Mouse (Mus musculus): ENCODE data around the gene Efna3. TPM values are rescaled to one million over a fixed set of nuclear protein-coding genes. Genes with fewer than 3 reads are reported as not detected.
A peak's percentile ranks its signal among the peaks of the same experiment; 100 is the strongest.

The Efna3 gene
- polyA plus RNA-seq, 1 experiment from 2014 or later = 72.3 TPM

DNA sequence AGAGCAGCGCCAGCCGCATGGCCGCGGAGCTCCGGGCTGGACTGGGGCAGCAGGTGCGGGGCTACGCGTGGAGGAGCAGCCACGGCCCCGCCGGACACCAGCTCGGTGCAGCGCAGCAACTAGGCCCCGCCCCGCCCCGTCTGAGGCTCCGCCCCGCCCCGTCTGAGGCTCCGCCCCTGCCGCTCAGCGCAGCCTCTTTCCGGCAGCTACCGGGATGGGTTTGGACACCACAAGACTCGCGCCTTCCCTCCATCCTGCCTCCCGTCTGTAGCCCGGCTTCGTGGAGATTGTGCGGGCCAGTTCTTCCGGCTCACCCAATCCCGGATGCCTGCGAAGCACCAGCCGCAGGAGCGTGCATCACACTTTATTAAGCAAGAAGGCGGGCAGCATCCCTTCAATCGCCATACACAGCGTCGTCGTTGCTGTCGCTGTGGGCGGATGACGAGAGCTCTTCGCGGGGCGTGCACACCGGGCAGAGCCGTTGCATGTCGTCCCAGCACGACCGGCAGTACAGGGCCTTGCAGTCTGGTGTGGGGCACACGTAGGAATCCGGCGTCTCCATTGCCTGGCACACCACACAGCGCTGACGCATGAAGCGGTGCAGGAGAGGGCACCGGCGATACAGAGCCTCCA lies 27.2 kb upstream of the Efna3 start, which contains the start of gene Adam15:
TSS of gene Adam15 (minus strand) at position 128 of the 633 bp plus-strand sequence.
- Histone ChIP-seq H3K36me3 (0 out of 2 replicates have a peak, but pooled peaks cover 6% of the 10 kb centered on the region), H3K4me2 (peak within 1 kb of the TSS; percentile 97), H3K9ac (peak within 1 kb of the TSS; percentile 60), H3K27ac (replicated peaks) (peak within 1 kb of the TSS; percentile 91), H3K4me1 (replicated peaks) (peaks cover 16% of the 10 kb centered on the region), H3K4me3 (peak within 1 kb of the TSS; percentile 76), H3K27me3 (peaks cover 4% of the 10 kb centered on the region), H3K9me3 (no peaks in the 10 kb centered on the region)
- under 1% methylated on average over 55 of the region's 59 CpGs for WGBS
- ATAC-seq (ENCODE audit: low FRiP score, low read depth) = peak; percentile 93

- under 1% methylated on average over 38 of the region's 38 CpGs for WGBS
Measured at GRCm38 (mm10) chr3:89348911-89349868, 26.4 kb upstream of the Efna3 start.

DNA sequence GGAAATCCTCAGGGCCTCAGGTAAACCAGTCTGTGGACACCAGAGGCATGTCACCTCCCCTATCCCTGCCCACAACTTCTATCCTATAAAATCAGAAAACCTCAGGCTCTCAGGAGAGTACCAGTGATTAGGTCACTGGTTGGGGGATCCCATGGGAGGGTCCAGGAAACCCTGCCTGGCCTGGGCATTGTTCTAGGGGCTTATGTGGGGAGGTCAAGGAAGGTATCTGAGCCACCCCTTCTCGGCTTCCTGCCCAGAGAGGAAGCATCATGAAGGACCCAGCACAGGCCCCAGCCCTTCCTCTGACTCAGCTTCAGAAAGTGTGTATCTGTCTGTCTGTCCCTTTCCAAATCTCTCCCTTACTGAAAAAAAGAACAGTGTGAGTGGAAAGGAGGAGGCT lies 25.2 kb upstream of the Efna3 start:
- Histone ChIP-seq H3K4me1 (replicated peaks) (peaks cover 16% of the 10 kb centered on the region), H3K9me3 (no peaks in the 10 kb centered on the region), H3K27me3 (peaks cover 4% of the 10 kb centered on the region; the same call in 1 of the 2 replicates), H3K36me3 (peaks cover 16% of the 10 kb centered on the region), H3K4me3 (no peak overlapping the region), H3K4me2 (no peak overlapping the region), H3K27ac (replicated peaks) (no peak overlapping the region), H3K9ac (0 out of 2 replicates have a peak overlapping the region, but pooled peaks have one; percentile 0)
- 67% methylated on average over 1 of the region's 1 CpGs for WGBS
- ATAC-seq (ENCODE audit: low FRiP score, low read depth) = no peak

More at GRCm38 (mm10) chr3:89348911-89349868, 26.4 kb upstream of the Efna3 start:
- H3K4me3 ChIP-seq = peak overlapping the region; percentile 76
- peak overlapping the region; percentile 60 for H3K9ac ChIP-seq
- no peaks in the 10 kb centered on the region for H3K9me3 ChIP-seq
- peak overlapping the region; percentile 97 for H3K4me2 ChIP-seq
- peak; percentile 28 for ATAC-seq (ENCODE audit: low FRiP score, low read depth)
- peaks cover 4% of the 10 kb centered on the region for H3K27me3 ChIP-seq
- peaks cover 9% of the 10 kb centered on the region; the same call in 1 of the 2 replicates for H3K36me3 ChIP-seq
- H3K4me1 ChIP-seq (replicated peaks) = peaks cover 16% of the 10 kb centered on the region
- H3K27ac ChIP-seq (replicated peaks) = peak overlapping the region; percentile 91

DNA sequence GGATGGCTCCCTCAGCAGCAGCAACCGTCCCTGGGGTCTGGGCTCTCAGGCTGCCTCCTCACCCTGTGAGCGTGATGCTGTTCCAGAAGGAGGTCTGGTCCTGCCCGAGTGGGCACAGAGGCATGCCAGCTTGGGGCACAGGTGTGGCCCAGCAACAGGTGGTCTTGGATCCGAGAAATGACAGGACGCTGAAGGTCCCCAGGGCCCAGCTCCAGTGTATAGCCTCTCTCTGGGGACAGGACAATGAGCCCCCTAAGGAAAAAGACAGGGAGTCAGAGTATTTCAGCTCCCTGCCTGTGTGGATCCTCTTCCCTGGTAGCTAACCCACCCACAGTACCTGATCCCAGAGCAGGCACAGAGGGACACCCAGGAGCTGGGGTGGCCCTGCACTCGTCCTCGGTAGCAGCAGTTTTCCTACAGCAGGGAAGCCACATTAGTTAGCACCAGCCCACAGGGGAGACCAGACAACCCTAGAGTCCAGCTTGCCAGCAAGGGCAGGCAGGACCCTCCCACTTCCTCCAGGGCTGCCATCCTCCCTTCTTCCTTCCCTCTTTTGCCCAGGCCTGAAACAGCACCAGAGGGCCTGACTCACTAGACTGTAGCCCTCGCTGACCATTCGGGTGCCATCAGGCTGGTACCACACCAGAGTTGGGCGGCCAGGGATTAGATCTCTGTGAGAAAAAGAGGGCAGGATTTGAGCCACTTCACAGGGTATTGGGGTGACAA lies 24.2 kb upstream of the Efna3 start:
- Histone ChIP-seq H3K4me2 (no peak overlapping the region), H3K27ac (replicated peaks) (no peak overlapping the region), H3K36me3 (peaks cover 16% of the 10 kb centered on the region), H3K9ac (no peak overlapping the region), H3K9me3 (no peaks in the 10 kb centered on the region), H3K27me3 (peaks cover 4% of the 10 kb centered on the region; the same call in 1 of the 2 replicates), H3K4me3 (no peak overlapping the region), H3K4me1 (replicated peaks) (peaks cover 18% of the 10 kb centered on the region)
- ATAC-seq (ENCODE audit: low FRiP score, low read depth) = no peak
- 82% methylated on average over 10 of the region's 10 CpGs for WGBS

DNA sequence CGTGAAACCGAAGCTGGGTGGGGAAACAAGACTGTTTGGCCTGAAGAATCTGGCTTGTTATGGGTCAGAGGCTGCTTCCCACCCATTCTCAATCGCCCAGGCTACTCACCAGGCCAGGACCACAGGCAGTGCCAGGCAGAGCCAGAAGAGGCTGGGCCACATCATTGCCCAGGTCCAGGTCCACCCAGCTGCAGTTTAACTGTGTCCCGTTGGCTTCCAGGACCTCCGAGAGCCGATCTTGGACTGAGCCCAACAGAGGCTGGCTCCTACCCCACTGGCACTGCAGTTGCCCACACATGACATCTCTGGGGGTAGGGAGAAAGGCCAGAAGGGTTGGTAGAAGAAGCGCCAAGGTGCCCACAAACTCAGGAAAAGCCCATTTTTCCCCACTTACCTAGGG lies 20.5 kb upstream of the Efna3 start:
- Histone ChIP-seq H3K27ac (replicated peaks) (no peak overlapping the region), H3K27me3 (peaks cover 4% of the 10 kb centered on the region; the same call in 1 of the 2 replicates), H3K4me3 (no peak overlapping the region), H3K36me3 (peaks cover 16% of the 10 kb centered on the region), H3K4me1 (replicated peaks) (peaks cover 33% of the 10 kb centered on the region), H3K9ac (no peak overlapping the region), H3K4me2 (no peak overlapping the region), H3K9me3 (no peaks in the 10 kb centered on the region)
- ATAC-seq (ENCODE audit: low FRiP score, low read depth) = no peak
- 87% methylated on average over 7 of the region's 7 CpGs for WGBS

- peaks cover 16% of the 10 kb centered on the region for H3K36me3 ChIP-seq
- no peak overlapping the region for H3K4me2 ChIP-seq
- H3K9me3 ChIP-seq = no peaks in the 10 kb centered on the region
- no peak overlapping the region for H3K4me3 ChIP-seq
- H3K27ac ChIP-seq (replicated peaks) = no peak overlapping the region
- no peaks in the 10 kb centered on the region for H3K27me3 ChIP-seq
- no peak for ATAC-seq (ENCODE audit: low FRiP score, low read depth)
- no peak overlapping the region for H3K9ac ChIP-seq
- 80% methylated on average over 4 of the region's 4 CpGs for WGBS
- peaks cover 45% of the 10 kb centered on the region for H3K4me1 ChIP-seq (replicated peaks)
Measured at GRCm38 (mm10) chr3:89341794-89342193, 19.0 kb upstream of the Efna3 start.

DNA sequence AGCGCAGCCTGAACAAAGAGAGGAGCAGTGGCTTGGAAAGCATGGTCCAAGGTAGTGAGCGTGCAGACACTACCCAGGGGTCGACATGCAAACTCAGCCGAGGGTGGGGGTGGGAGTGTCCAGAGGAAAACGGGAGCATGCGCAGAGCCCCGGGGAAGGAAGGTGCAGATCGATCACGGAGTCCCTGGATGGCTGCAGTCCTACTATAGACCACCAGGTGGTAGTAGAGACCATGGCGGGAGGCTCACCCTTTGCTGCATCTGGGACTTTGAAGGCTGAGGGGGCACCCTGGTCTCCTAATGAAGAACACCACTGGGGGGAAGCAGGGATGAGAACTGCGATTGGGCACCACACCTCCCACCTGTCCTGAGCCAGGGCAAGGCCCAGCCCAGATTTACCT lies 17.7 kb upstream of the Efna3 start:
- H3K9ac ChIP-seq = peak overlapping the region; percentile 40; the same call in 1 of the 2 replicates
- peaks cover 13% of the 10 kb centered on the region for H3K36me3 ChIP-seq
- H3K4me1 ChIP-seq (replicated peaks) = peaks cover 57% of the 10 kb centered on the region
- H3K27ac ChIP-seq (replicated peaks) = no peak overlapping the region
- H3K4me3 ChIP-seq = peak overlapping the region; percentile 32
- H3K4me2 ChIP-seq = peak overlapping the region; percentile 62
- no peaks in the 10 kb centered on the region for H3K9me3 ChIP-seq
- ATAC-seq (ENCODE audit: low FRiP score, low read depth) = peak; percentile 61
- 5% methylated on average over 11 of the region's 11 CpGs for whole genome bisulfite sequencing
- no peaks in the 10 kb centered on the region for H3K27me3 ChIP-seq

GRCm38 (mm10) chr3:89339416-89339815 lies 16.7 kb upstream of the Efna3 start:
- H3K27ac ChIP-seq (replicated peaks) = no peak overlapping the region
- no peak overlapping the region for H3K9ac ChIP-seq
- H3K4me2 ChIP-seq = peak overlapping the region; percentile 62; the same call in 1 of the 2 replicates
- H3K36me3 ChIP-seq = peaks cover 7% of the 10 kb centered on the region
- ATAC-seq (ENCODE audit: low FRiP score, low read depth) = no peak
- no peaks in the 10 kb centered on the region for H3K9me3 ChIP-seq
- H3K27me3 ChIP-seq = no peaks in the 10 kb centered on the region
- 25% methylated on average over 8 of the region's 8 CpGs for WGBS
- H3K4me1 ChIP-seq (replicated peaks) = peaks cover 57% of the 10 kb centered on the region
- H3K4me3 ChIP-seq = no peak overlapping the region

GRCm38 (mm10) chr3:89337721-89338578 lies 15.2 kb upstream of the Efna3 start, which contains the start of gene Efna4:
Efna4 (minus strand) TSS chr3:89338028.
- Histone ChIP-seq H3K9ac (peak within 1 kb of the TSS; percentile 59), H3K27me3 (no peaks in the 10 kb centered on the region), H3K27ac (replicated peaks) (peak within 1 kb of the TSS; percentile 66), H3K4me2 (peak within 1 kb of the TSS; percentile 95), H3K4me3 (peak within 1 kb of the TSS; percentile 84), H3K9me3 (no peaks in the 10 kb centered on the region), H3K36me3 (no peaks in the 10 kb centered on the region), H3K4me1 (replicated peaks) (peaks cover 61% of the 10 kb centered on the region)
- WGBS = under 1% methylated on average over 43 of the region's 44 CpGs
- ATAC-seq (ENCODE audit: low FRiP score, low read depth) = peak; percentile 73

- H3K4me3 ChIP-seq = peak overlapping the region; percentile 84
- WGBS = 2% methylated on average over 9 of the region's 21 CpGs
- no peak for ATAC-seq (ENCODE audit: low FRiP score, low read depth)
- H3K36me3 ChIP-seq = no peaks in the 10 kb centered on the region
- H3K4me2 ChIP-seq = peak overlapping the region; percentile 95
- H3K9ac ChIP-seq = peak overlapping the region; percentile 59
- H3K27me3 ChIP-seq = no peaks in the 10 kb centered on the region
- no peaks in the 10 kb centered on the region for H3K9me3 ChIP-seq
- peak overlapping the region; percentile 66 for H3K27ac ChIP-seq (replicated peaks)
- peaks cover 68% of the 10 kb centered on the region for H3K4me1 ChIP-seq (replicated peaks)
Measured at GRCm38 (mm10) chr3:89337062-89337720, 14.4 kb upstream of the Efna3 start.
